Mouse (Mus musculus): Measurements from ENCODE around the gene Slc39a7. TPM values are rescaled to one million over a fixed set of nuclear protein-coding genes. Genes with fewer than 3 reads are reported as not detected.

Gene Slc39a7
- polyA plus RNA-seq, 1 experiment from 2014 or later = 91.7 TPM

GRCm38 (mm10) chr17:34039562-34040450 lies 8.3 kb upstream of the Slc39a7 start:
- H3K4me2 ChIP-seq = peak overlapping the region; percentile 51; the same call in 1 of the 2 replicates
- H3K4me1 ChIP-seq = peaks cover 26% of the 10 kb centered on the region
- no peak overlapping the region for H3K27ac ChIP-seq
- H3K9me3 ChIP-seq (replicated peaks) = no peaks in the 10 kb centered on the region
- ATAC-seq = no peak
- H3K9ac ChIP-seq = no peak overlapping the region
- peaks cover 35% of the 10 kb centered on the region for H3K36me3 ChIP-seq
- WGBS (ENCODE audit: insufficient replicate concordance) = 32% methylated on average over 17 of the region's 17 CpGs
- peaks cover 54% of the 10 kb centered on the region for H3K27me3 ChIP-seq (replicated peaks)
- H3K4me3 ChIP-seq = no peak overlapping the region

GRCm38 (mm10) chr17:34038878-34039561 lies 7.5 kb upstream of the Slc39a7 start, which contains the start of gene Col11a2:
Gene Col11a2, plus strand, starts transcription at chr17:34039437.
- Histone ChIP-seq H3K27ac (no peak within 1 kb of the TSS), H3K9me3 (replicated peaks) (no peaks in the 10 kb centered on the region), H3K4me2 (peak within 1 kb of the TSS; percentile 51), H3K4me1 (peaks cover 27% of the 10 kb centered on the region), H3K27me3 (replicated peaks) (peaks cover 54% of the 10 kb centered on the region), H3K9ac (no peak within 1 kb of the TSS), H3K36me3 (peaks cover 43% of the 10 kb centered on the region), H3K4me3 (peak within 1 kb of the TSS; percentile 14)
- 15% methylated on average over 28 of the region's 28 CpGs for WGBS (ENCODE audit: insufficient replicate concordance)
- ATAC-seq = peak; percentile 28; the same call in 1 of the 2 replicates

- Histone ChIP-seq H3K9ac (no peak overlapping the region), H3K27me3 (replicated peaks) (peaks cover 54% of the 10 kb centered on the region), H3K4me3 (peak overlapping the region; percentile 14), H3K27ac (no peak overlapping the region), H3K36me3 (peaks cover 49% of the 10 kb centered on the region), H3K9me3 (replicated peaks) (no peaks in the 10 kb centered on the region), H3K4me1 (peaks cover 33% of the 10 kb centered on the region), H3K4me2 (peak overlapping the region; percentile 51)
- no peak for ATAC-seq
- 25% methylated on average over 21 of the region's 21 CpGs for WGBS (ENCODE audit: insufficient replicate concordance)
These were observed 7.0 kb upstream of the Slc39a7 start for GRCm38 (mm10) chr17:34038440-34038839.

GRCm38 (mm10) chr17:34037241-34037640 lies 5.8 kb upstream of the Slc39a7 start:
- Histone ChIP-seq H3K36me3 (peaks cover 52% of the 10 kb centered on the region), H3K9ac (no peak overlapping the region), H3K27me3 (replicated peaks) (peaks cover 47% of the 10 kb centered on the region), H3K9me3 (replicated peaks) (no peaks in the 10 kb centered on the region), H3K4me2 (no peak overlapping the region), H3K4me3 (no peak overlapping the region), H3K4me1 (peaks cover 45% of the 10 kb centered on the region), H3K27ac (no peak overlapping the region)
- no peak for ATAC-seq
- 82% methylated on average over 7 of the region's 7 CpGs for WGBS (ENCODE audit: insufficient replicate concordance)

GRCm38 (mm10) chr17:34036647-34037046 lies 5.2 kb upstream of the Slc39a7 start:
- no peak overlapping the region for H3K9ac ChIP-seq
- no peak for ATAC-seq
- no peaks in the 10 kb centered on the region for H3K9me3 ChIP-seq (replicated peaks)
- WGBS (ENCODE audit: insufficient replicate concordance) = 82% methylated on average over 10 of the region's 10 CpGs
- peaks cover 41% of the 10 kb centered on the region for H3K27me3 ChIP-seq (replicated peaks)
- H3K36me3 ChIP-seq = peaks cover 52% of the 10 kb centered on the region
- H3K27ac ChIP-seq = no peak overlapping the region
- no peak overlapping the region for H3K4me3 ChIP-seq
- peaks cover 45% of the 10 kb centered on the region for H3K4me1 ChIP-seq
- no peak overlapping the region for H3K4me2 ChIP-seq

- ATAC-seq = no peak
- Histone ChIP-seq H3K27ac (no peak overlapping the region), H3K9ac (no peak overlapping the region), H3K4me3 (no peak overlapping the region), H3K36me3 (peaks cover 52% of the 10 kb centered on the region), H3K4me1 (peaks cover 50% of the 10 kb centered on the region), H3K27me3 (replicated peaks) (peaks cover 30% of the 10 kb centered on the region), H3K4me2 (no peak overlapping the region), H3K9me3 (replicated peaks) (no peaks in the 10 kb centered on the region)
- WGBS (ENCODE audit: insufficient replicate concordance) = 79% methylated on average over 9 of the region's 9 CpGs
These were observed 4.0 kb upstream of the Slc39a7 start for GRCm38 (mm10) chr17:34035517-34035916.

GRCm38 (mm10) chr17:34034064-34034463 lies 2.6 kb upstream of the Slc39a7 start:
- WGBS (ENCODE audit: insufficient replicate concordance) = 69% methylated on average over 10 of the region's 10 CpGs
- no peak for ATAC-seq
- Histone ChIP-seq H3K36me3 (peaks cover 67% of the 10 kb centered on the region), H3K9me3 (replicated peaks) (no peaks in the 10 kb centered on the region), H3K4me2 (peak overlapping the region; percentile 88; the same call in 1 of the 2 replicates), H3K4me1 (peaks cover 60% of the 10 kb centered on the region), H3K9ac (no peak overlapping the region), H3K27me3 (replicated peaks) (peaks cover 15% of the 10 kb centered on the region), H3K27ac (no peak overlapping the region), H3K4me3 (no peak overlapping the region)

GRCm38 (mm10) chr17:34033441-34033840 lies 2.0 kb upstream of the Slc39a7 start:
- Histone ChIP-seq H3K9ac (peak overlapping the region; percentile 97), H3K4me1 (peaks cover 60% of the 10 kb centered on the region), H3K9me3 (replicated peaks) (no peaks in the 10 kb centered on the region), H3K27ac (peak overlapping the region; percentile 92), H3K36me3 (peaks cover 73% of the 10 kb centered on the region), H3K4me2 (peak overlapping the region; percentile 88), H3K4me3 (peak overlapping the region; percentile 90), H3K27me3 (replicated peaks) (peaks cover 9% of the 10 kb centered on the region)
- no peak for ATAC-seq
- 78% methylated on average over 9 of the region's 9 CpGs for WGBS (ENCODE audit: insufficient replicate concordance)

- H3K36me3 ChIP-seq = peaks cover 71% of the 10 kb centered on the region
- peaks cover 60% of the 10 kb centered on the region for H3K4me1 ChIP-seq
- H3K9me3 ChIP-seq (replicated peaks) = no peaks in the 10 kb centered on the region
- 21% methylated on average over 9 of the region's 9 CpGs for WGBS (ENCODE audit: insufficient replicate concordance)
- peak overlapping the region; percentile 92 for H3K27ac ChIP-seq
- H3K4me3 ChIP-seq = peak overlapping the region; percentile 90
- no peak for ATAC-seq
- 0 out of 2 replicates have a peak, but pooled peaks cover 3% of the 10 kb centered on the region for H3K27me3 ChIP-seq (replicated peaks)
- H3K9ac ChIP-seq = peak overlapping the region; percentile 97
- H3K4me2 ChIP-seq = peak overlapping the region; percentile 88
These were observed 1.3 kb upstream of the Slc39a7 start for GRCm38 (mm10) chr17:34032806-34033205.

- peaks cover 59% of the 10 kb centered on the region for H3K4me1 ChIP-seq
- no peaks in the 10 kb centered on the region for H3K27me3 ChIP-seq (replicated peaks)
- H3K9me3 ChIP-seq (replicated peaks) = no peaks in the 10 kb centered on the region
- H3K36me3 ChIP-seq = peaks cover 65% of the 10 kb centered on the region
- peak overlapping the region; percentile 97 for H3K9ac ChIP-seq
- peak overlapping the region; percentile 90 for H3K4me3 ChIP-seq
- ATAC-seq = peak; percentile 30; the same call in 1 of the 2 replicates
- peak overlapping the region; percentile 88 for H3K4me2 ChIP-seq
- H3K27ac ChIP-seq = peak overlapping the region; percentile 92
- WGBS (ENCODE audit: insufficient replicate concordance) = under 1% methylated on average over 39 of the region's 48 CpGs
These were observed 721 bp upstream of the Slc39a7 start for GRCm38 (mm10) chr17:34032174-34032632.

- peaks cover 52% of the 10 kb centered on the region for H3K36me3 ChIP-seq
- no peak for ATAC-seq
- peak overlapping the region; percentile 97 for H3K9ac ChIP-seq
- H3K4me2 ChIP-seq = peak overlapping the region; percentile 88
- peak overlapping the region; percentile 90 for H3K4me3 ChIP-seq
- no peaks in the 10 kb centered on the region for H3K9me3 ChIP-seq (replicated peaks)
- peak overlapping the region; percentile 92 for H3K27ac ChIP-seq
- peaks cover 68% of the 10 kb centered on the region for H3K4me1 ChIP-seq
- no peaks in the 10 kb centered on the region for H3K27me3 ChIP-seq (replicated peaks)
- WGBS (ENCODE audit: insufficient replicate concordance) = 4% methylated on average over 20 of the region's 20 CpGs
These were observed 588 bp downstream of the Slc39a7 start for GRCm38 (mm10) chr17:34030861-34031326.
